Mouse (Mus musculus) limb, embryonic 13.5 days (tissue): ENCODE data around the gene Fbxw26. TPM values are rescaled to one million over a fixed set of nuclear protein-coding genes. Genes with fewer than 3 reads are reported as not detected.
"Not testable (repeated sequence)": the region's sequence is repeated elsewhere in the genome, so short reads cannot be mapped to it uniquely, and the experiment has no call there.

Experiments
- ATAC-seq: fragments of 200-750 bp; cut with Nextera tagmentation; 2 replicates; pipeline ENCODE4 v1.8.0; 2017; ENCODE audit warnings: low read depth, moderate number of reproducible peaks, moderate TSS enrichment; ENCODE audit not compliant: low FRiP score
- H3K27ac ChIP-seq: fragments of 300-500 bp; sonication (generic); 2 replicates; pipeline ENCODE4 v1.5.1; 2015; ENCODE audit warnings: inconsistent platforms, mild to moderate bottlenecking, moderate library complexity
- H3K27me3 ChIP-seq: fragments of 300-500 bp; sonication (generic); 2 replicates; pipeline ENCODE4 v1.6.1; 2015; ENCODE audit warnings: mild to moderate bottlenecking, inconsistent platforms
- H3K36me3 ChIP-seq: fragments of 300-500 bp; sonication (generic); 2 replicates; pipeline ENCODE4 v1.6.1; 2015; ENCODE audit warnings: inconsistent platforms, mild to moderate bottlenecking, moderate library complexity
- H3K4me1 ChIP-seq: fragments of 300-500 bp; sonication (generic); 2 replicates; pipeline ENCODE4 v1.6.1; 2015; ENCODE audit warnings: inconsistent platforms
- H3K4me2 ChIP-seq: fragments of 300-500 bp; sonication (generic); replicated peaks from 2 replicates; pipeline ENCODE4 v1.6.1; 2015; ENCODE audit warnings: inconsistent platforms, mild to moderate bottlenecking, moderate library complexity
- H3K4me3 ChIP-seq: fragments of 300-500 bp; sonication (generic); 2 replicates; pipeline ENCODE4 v1.5.1; 2015; ENCODE audit warnings: moderate library complexity, mild to moderate bottlenecking, inconsistent platforms
- H3K9ac ChIP-seq: fragments of 300-500 bp; sonication (generic); 2 replicates; pipeline ENCODE4 v1.6.1; 2015; ENCODE audit warnings: mild to moderate bottlenecking, inconsistent platforms
- H3K9me3 ChIP-seq: fragments of 300-500 bp; sonication (generic); 2 replicates; pipeline ENCODE4 v1.6.1; 2016; ENCODE audit warnings: inconsistent platforms
- WGBS: fragments of 180-500 bp; shearing (Covaris S2); methylation state at CpG from one replicate; pipeline ENCODE4 v1.1.7; 2015; 5-methylcytosine and 5-hydroxymethylcytosine counted together
- polyA plus RNA-seq: library from polyadenylated mRNA; unstranded; fragments of >200 nt; fragmentation: Nextera tagmentation; extraction: Ambion mirVana; gene quantifications from 2 replicates; pipeline ENCODE4 v1.2.1, GENCODE M21; 2015

Gene Fbxw26
- not detected in 2 replicates for polyA plus RNA-seq

GRCm38 (mm10) chr9:109745989-109746388 lies at the start of gene Fbxw26:
Fbxw26 (minus strand) TSS chr9:109746089.
- H3K9me3 ChIP-seq, H3K4me1 ChIP-seq, H3K36me3 ChIP-seq, H3K27ac ChIP-seq, H3K4me3 ChIP-seq, ATAC-seq, H3K9ac ChIP-seq, H3K4me2 ChIP-seq, H3K27me3 ChIP-seq: not testable (repeated sequence)
- 80% methylated on average over 3 of the region's 3 CpGs for WGBS

GRCm38 (mm10) chr9:109795221-109795620 lies 49.3 kb upstream of the Fbxw26 start:
- 55% methylated on average over 2 of the region's 2 CpGs for WGBS
- no peak for ATAC-seq

GRCm38 (mm10) chr9:109790570-109790969 lies 44.7 kb upstream of the Fbxw26 start, which contains the start of gene Fbxw27:
Fbxw27 (minus strand) TSS chr9:109790670.
- H3K9me3 ChIP-seq, H3K27ac ChIP-seq, H3K36me3 ChIP-seq, H3K27me3 ChIP-seq, H3K9ac ChIP-seq, H3K4me3 ChIP-seq, H3K4me1 ChIP-seq, ATAC-seq, H3K4me2 ChIP-seq: not testable (repeated sequence)
- 75% methylated on average over 4 of the region's 4 CpGs for WGBS

More at GRCm38 (mm10) chr9:109795221-109795620, 49.3 kb upstream of the Fbxw26 start:
- no peaks in the 10 kb centered on the region for H3K9me3 ChIP-seq
- H3K9ac ChIP-seq: no peak overlapping the region
- H3K4me1 ChIP-seq: no peaks in the 10 kb centered on the region
- no peak overlapping the region for H3K27ac ChIP-seq
- no peak overlapping the region for H3K4me2 ChIP-seq
- no peak overlapping the region for H3K4me3 ChIP-seq
- no peaks in the 10 kb centered on the region for H3K36me3 ChIP-seq
- no peaks in the 10 kb centered on the region for H3K27me3 ChIP-seq

- not testable (repeated sequence) for H3K4me2 ChIP-seq, ATAC-seq, H3K27me3 ChIP-seq, H3K9ac ChIP-seq, H3K36me3 ChIP-seq, H3K4me3 ChIP-seq, H3K9me3 ChIP-seq, H3K27ac ChIP-seq, H3K4me1 ChIP-seq
- 74% methylated on average over 1 of the region's 1 CpGs for WGBS
These were observed 21.0 kb upstream of the Fbxw26 start for GRCm38 (mm10) chr9:109766841-109767240.

- H3K9ac ChIP-seq, H3K4me3 ChIP-seq, H3K9me3 ChIP-seq, H3K27ac ChIP-seq, H3K4me2 ChIP-seq, H3K4me1 ChIP-seq, H3K27me3 ChIP-seq, ATAC-seq, H3K36me3 ChIP-seq: not testable (repeated sequence)
- 68% methylated on average over 4 of the region's 4 CpGs for WGBS
These were observed 43.3 kb downstream of the Fbxw26 start, which contains the start of gene Fbxw18 for GRCm38 (mm10) chr9:109702600-109702999. Fbxw18 (minus strand) TSS chr9:109702700.

- ATAC-seq: no peak
- 9% methylated on average over 1 of the region's 1 CpGs for WGBS
- Histone ChIP-seq H3K9me3 (no peaks in the 10 kb centered on the region), H3K27me3 (no peaks in the 10 kb centered on the region), H3K36me3 (no peaks in the 10 kb centered on the region), H3K4me3 (no peak overlapping the region), H3K4me2 (no peak overlapping the region), H3K4me1 (no peaks in the 10 kb centered on the region), H3K9ac (no peak overlapping the region), H3K27ac (no peak overlapping the region)
These were observed 60.6 kb downstream of the Fbxw26 start for GRCm38 (mm10) chr9:109685299-109685698.

Other genes with a start within 250 kb of the Fbxw26 start
- not detected in 2 replicates for gene Fbxw15, start 177.8 kb downstream of the Fbxw26 start, polyA plus RNA-seq
- gene Fbxw24, start 120.0 kb downstream of the Fbxw26 start, polyA plus RNA-seq: not detected in 2 replicates
- gene Fbxw25, start 81.4 kb downstream of the Fbxw26 start, polyA plus RNA-seq: not detected in 2 replicates
- gene Fbxw18, start 43.4 kb downstream of the Fbxw26 start, polyA plus RNA-seq: not detected in 2 replicates
- not detected in 2 replicates for gene Fbxw27, start 44.6 kb upstream of the Fbxw26 start, polyA plus RNA-seq
- gene Spink8, start 66.2 kb upstream of the Fbxw26 start, polyA plus RNA-seq: 0.24 and 0.46 TPM in 2 replicates
- gene Nme6, start 86.7 kb upstream of the Fbxw26 start, polyA plus RNA-seq: 72.3 and 73.8 TPM in 2 replicates
- 0.27 and 0.60 TPM in 2 replicates for gene Camp, start 103.5 kb upstream of the Fbxw26 start, polyA plus RNA-seq
- 35.3 and 36.3 TPM in 2 replicates for gene Cdc25a, start 129.5 kb upstream of the Fbxw26 start, polyA plus RNA-seq
- gene Map4, start 185.4 kb upstream of the Fbxw26 start, polyA plus RNA-seq: 58.2 and 65.5 TPM in 2 replicates